Mouse (Mus musculus) thymus, adult 2 months (tissue): ENCODE data around the gene Mgat4c.

ENCODE experiments used
- CTCF ChIP-seq: fragments of 200-500 bp; IDR thresholded peaks from 2 replicates; pipeline ENCODE4 v1.5.1; 2012; ENCODE audit warnings: mild to moderate bottlenecking, control low read depth, low read length, moderate library complexity, borderline replicate concordance; ENCODE audit not compliant: control insufficient read depth, poor library complexity, insufficient read depth; ENCODE audit errors: extremely low read depth
- POLR2A ChIP-seq: fragments of 200-500 bp; IDR thresholded peaks from 2 replicates; pipeline ENCODE4 v1.6.1; 2012; ENCODE audit warnings: mild to moderate bottlenecking, low read length, control low read depth, moderate library complexity; ENCODE audit not compliant: control insufficient read depth, poor library complexity, insufficient read depth; ENCODE audit errors: extremely low read depth

GRCm38 (mm10) chr10:101856115-101856514 lies 174.8 kb downstream of the Mgat4c start:
- no peak for TF ChIP-seq POLR2A
- no peak for TF ChIP-seq CTCF
